Mouse (Mus musculus) MEL (cell line): ENCODE data around the gene Dpf3. TPM values are rescaled to one million over a fixed set of nuclear protein-coding genes. Genes with fewer than 3 reads are reported as not detected.

Source experiments
- DNase-seq: peaks from one replicate; pipeline ENCODE4 v3.0.0; 2011; ENCODE audit warnings: low read depth, low spot score
- H3K27ac ChIP-seq: 2 replicates; pipeline ENCODE4 v1.5.1; 2012; ENCODE audit warnings: low read depth, mild to moderate bottlenecking, control low read depth, low read length, moderate library complexity; ENCODE audit not compliant: control insufficient read depth
- H3K27me3 ChIP-seq, 2 experiments: fragments of 150-350 bp in 1 of 2; sonication (generic) in 1 of 2; 2 replicates each; pipeline ENCODE4 v1.6.1; 2012; ENCODE audit warnings: low read length in 2 of 2, mild to moderate bottlenecking in 2 of 2, improper control_type of control experiment in 1 of 2, moderate library complexity in 1 of 2; ENCODE audit not compliant: insufficient read depth in 2 of 2, control insufficient read depth in 1 of 2
- H3K36me3 ChIP-seq, 2 experiments: 2 replicates each; pipeline ENCODE4 v1.6.1; 2012 to 2014; ENCODE audit warnings: low read length in 2 of 2, improper control_type of control experiment in 1 of 2, inconsistent platforms in 1 of 2, mild to moderate bottlenecking in 1 of 2; ENCODE audit not compliant: insufficient read depth in 2 of 2, control insufficient read depth in 1 of 2
- H3K4me1 ChIP-seq, 2 experiments: fragments of 150-350 bp in 1 of 2; sonication (generic) in 1 of 2; 2 replicates each; pipeline ENCODE4 v1.6.1; 2012; ENCODE audit warnings: low read length in 2 of 2, improper control_type of control experiment in 1 of 2, mild to moderate bottlenecking in 1 of 2; ENCODE audit not compliant: insufficient read depth in 2 of 2, control insufficient read depth in 1 of 2
- H3K4me3 ChIP-seq, 2 experiments: fragments of 150-350 bp in 1 of 2; sonication (generic) in 1 of 2; 2 replicates each; pipeline ENCODE4 v1.5.1; 2012; ENCODE audit warnings: low read depth in 2 of 2, low read length in 2 of 2, mild to moderate bottlenecking in 2 of 2, moderate library complexity in 2 of 2, control low read depth in 1 of 2, improper control_type of control experiment in 1 of 2; ENCODE audit not compliant: control insufficient read depth in 1 of 2, insufficient read depth in 1 of 2
- H3K79me2 ChIP-seq: 2 replicates; pipeline ENCODE4 v1.6.1; 2012; ENCODE audit warnings: mild to moderate bottlenecking, low read length, moderate library complexity; ENCODE audit not compliant: control insufficient read depth, poor library complexity, insufficient read depth
- H3K9ac ChIP-seq: 2 replicates; pipeline ENCODE4 v1.6.1; 2012; ENCODE audit warnings: low read depth, mild to moderate bottlenecking, control low read depth, low read length, moderate library complexity; ENCODE audit not compliant: control insufficient read depth, poor library complexity, severe bottlenecking
- H3K9me3 ChIP-seq: fragments of 150-350 bp; sonication (generic); replicated peaks from 2 replicates; pipeline ENCODE4 v1.6.1; 2012; ENCODE audit warnings: mild to moderate bottlenecking, low read length, improper control_type of control experiment, moderate library complexity; ENCODE audit not compliant: insufficient read depth
- CHD1 ChIP-seq: IDR thresholded peaks from 2 replicates; pipeline ENCODE4 v1.6.1; 2012; ENCODE audit warnings: low read depth, mild to moderate bottlenecking, inconsistent platforms, low read length, improper control_type of control experiment
- CHD2 ChIP-seq: IDR thresholded peaks from 2 replicates; pipeline ENCODE4 v1.6.1; 2011; ENCODE audit warnings: low read length, improper control_type of control experiment
- CTCF ChIP-seq, 3 experiments: IDR thresholded peaks in 2 of 3; conservative IDR thresholded peaks in 1 of 3; 2 replicates each; pipeline ENCODE4 v1.5.1; 2011 to 2012; ENCODE audit warnings: low read length in 3 of 3, low read depth in 2 of 3, mild to moderate bottlenecking in 2 of 3, improper control_type of control experiment in 1 of 3, inconsistent platforms in 1 of 3, mixed read lengths in 1 of 3, moderate library complexity in 1 of 3; ENCODE audit not compliant: control insufficient read depth in 1 of 3, insufficient read depth in 1 of 3, poor library complexity in 1 of 3, severe bottlenecking in 1 of 3
- E2F4 ChIP-seq: IDR thresholded peaks from 2 replicates; pipeline ENCODE4 v1.6.1; 2011; ENCODE audit warnings: low read depth, low read length, improper control_type of control experiment, borderline replicate concordance
- EP300 ChIP-seq, 2 experiments: IDR thresholded peaks; 2 replicates each; pipeline ENCODE4 v1.6.1; 2011; ENCODE audit warnings: improper control_type of control experiment in 2 of 2, low read length in 2 of 2, low read depth in 1 of 2, mild to moderate bottlenecking in 1 of 2
- ETS1 ChIP-seq: IDR thresholded peaks from 2 replicates; pipeline ENCODE4 v1.6.1; 2012; ENCODE audit warnings: low read depth, mild to moderate bottlenecking, inconsistent platforms, low read length, improper control_type of control experiment, moderate library complexity
- GABPA ChIP-seq: IDR thresholded peaks from 2 replicates; pipeline ENCODE4 v1.6.1; 2012; ENCODE audit warnings: low read depth, mild to moderate bottlenecking, inconsistent platforms, low read length, improper control_type of control experiment, moderate library complexity
- GATA1 ChIP-seq: IDR thresholded peaks from 2 replicates; pipeline ENCODE4 v1.6.1; 2011; ENCODE audit warnings: low read depth, low read length, improper control_type of control experiment
- HCFC1 ChIP-seq: IDR thresholded peaks from 2 replicates; pipeline ENCODE4 v1.6.1; 2012; ENCODE audit warnings: low read depth, mild to moderate bottlenecking, inconsistent platforms, low read length, improper control_type of control experiment, moderate library complexity
- KAT2A ChIP-seq: conservative IDR thresholded peaks from 2 replicates; pipeline ENCODE4 v1.6.1; 2012; ENCODE audit warnings: low read depth, low read length, improper control_type of control experiment, inconsistent platforms
- MAFK ChIP-seq: IDR thresholded peaks from 2 replicates; pipeline ENCODE4 v1.6.1; 2011; ENCODE audit warnings: low read depth, mild to moderate bottlenecking, low read length, improper control_type of control experiment, borderline replicate concordance
- MAX ChIP-seq: IDR thresholded peaks from 2 replicates; pipeline ENCODE4 v1.6.1; 2011; ENCODE audit warnings: low read length, improper control_type of control experiment
- MAZ ChIP-seq: IDR thresholded peaks from 2 replicates; pipeline ENCODE4 v1.6.1; 2012; ENCODE audit warnings: low read depth, mild to moderate bottlenecking, inconsistent platforms, low read length, improper control_type of control experiment
- MEF2A ChIP-seq: IDR thresholded peaks from 2 replicates; pipeline ENCODE4 v1.6.1; 2014; ENCODE audit warnings: low read depth, mild to moderate bottlenecking, inconsistent platforms, low read length, improper control_type of control experiment; ENCODE audit not compliant: poor library complexity, insufficient replicate concordance, severe bottlenecking; ENCODE audit errors: extremely low read depth
- MXI1 ChIP-seq: IDR thresholded peaks from 2 replicates; pipeline ENCODE4 v1.6.1; 2011; ENCODE audit warnings: mild to moderate bottlenecking, low read depth, low read length, improper control_type of control experiment
- MYB ChIP-seq: IDR thresholded peaks from 2 replicates; pipeline ENCODE4 v1.6.1; 2011; ENCODE audit warnings: mild to moderate bottlenecking, low read depth, low read length, improper control_type of control experiment
- MYC ChIP-seq: IDR thresholded peaks from 2 replicates; pipeline ENCODE4 v1.6.1; 2011; ENCODE audit warnings: low read depth, mild to moderate bottlenecking, low read length, improper control_type of control experiment, moderate library complexity
- NELFE ChIP-seq: IDR thresholded peaks from 2 replicates; pipeline ENCODE4 v1.6.1; 2011; ENCODE audit warnings: low read depth, low read length, improper control_type of control experiment
- POLR2A ChIP-seq, 2 experiments: IDR thresholded peaks; 2 replicates each; pipeline ENCODE4 v1.6.1; 2011 to 2012; ENCODE audit warnings: low read length in 2 of 2, mild to moderate bottlenecking in 2 of 2, control low read depth in 1 of 2, improper control_type of control experiment in 1 of 2, low read depth in 1 of 2, moderate library complexity in 1 of 2; ENCODE audit not compliant: control insufficient read depth in 1 of 2, insufficient read depth in 1 of 2, poor library complexity in 1 of 2
- POLR2AphosphoS2 ChIP-seq: IDR thresholded peaks from 2 replicates; pipeline ENCODE4 v1.6.1; 2011; ENCODE audit warnings: low read length, improper control_type of control experiment
- RAD21 ChIP-seq: IDR thresholded peaks from 2 replicates; pipeline ENCODE4 v1.6.1; 2011; ENCODE audit warnings: mild to moderate bottlenecking, low read depth, low read length, improper control_type of control experiment
- SIN3A ChIP-seq: IDR thresholded peaks from 2 replicates; pipeline ENCODE4 v1.6.1; 2012; ENCODE audit warnings: low read length, improper control_type of control experiment, inconsistent platforms
- TAL1 ChIP-seq: IDR thresholded peaks from 2 replicates; pipeline ENCODE4 v1.6.1; 2012; ENCODE audit warnings: mild to moderate bottlenecking, inconsistent platforms, low read length, moderate library complexity, mixed read lengths
- TBP ChIP-seq: IDR thresholded peaks from 2 replicates; pipeline ENCODE4 v1.8.0; 2011; ENCODE audit warnings: low read depth, low read length, improper control_type of control experiment
- TCF12 ChIP-seq: IDR thresholded peaks from 2 replicates; pipeline ENCODE4 v1.6.1; 2014; ENCODE audit warnings: low read depth, mild to moderate bottlenecking, inconsistent platforms, low read length, improper control_type of control experiment, moderate library complexity
- USF1 ChIP-seq: IDR thresholded peaks from 2 replicates; pipeline ENCODE4 v1.6.1; 2014; ENCODE audit warnings: low read depth, mild to moderate bottlenecking, inconsistent platforms, low read length, improper control_type of control experiment, moderate library complexity
- USF2 ChIP-seq, 2 experiments: IDR thresholded peaks; 2 replicates each; pipeline ENCODE4 v1.6.1; 2011 to 2012; ENCODE audit warnings: improper control_type of control experiment in 2 of 2, low read length in 2 of 2, borderline replicate concordance in 1 of 2, inconsistent platforms in 1 of 2, low read depth in 1 of 2, mild to moderate bottlenecking in 1 of 2; ENCODE audit not compliant: insufficient read depth in 1 of 2
- ZC3H11A ChIP-seq: IDR thresholded peaks from 2 replicates; pipeline ENCODE4 v1.6.1; 2012; ENCODE audit warnings: low read depth, mild to moderate bottlenecking, inconsistent platforms, low read length, improper control_type of control experiment
- ZKSCAN1 ChIP-seq: IDR thresholded peaks from 2 replicates; pipeline ENCODE4 v1.6.1; 2012; ENCODE audit warnings: low read depth, mild to moderate bottlenecking, inconsistent platforms, low read length, improper control_type of control experiment, moderate library complexity
- ZMIZ1 ChIP-seq: IDR thresholded peaks from 2 replicates; pipeline ENCODE4 v1.6.1; 2012; ENCODE audit warnings: low read depth, mild to moderate bottlenecking, inconsistent platforms, low read length, improper control_type of control experiment, moderate library complexity
- ZNF384 ChIP-seq: IDR thresholded peaks from 2 replicates; pipeline ENCODE4 v1.6.1; 2012; ENCODE audit warnings: low read depth, mild to moderate bottlenecking, inconsistent platforms, low read length, improper control_type of control experiment
- polyA plus RNA-seq, 2 experiments: library from polyadenylated mRNA; stranded (reverse) in 1 of 2; unstranded in 1 of 2; fragments of >175 nt in 1 of 2; fragments of >200 nt in 1 of 2; gene quantifications; 2 replicates each; pipeline versions ENCODE4 v1.2.1 to v1.2.4; 2012; ENCODE audit warnings: low replicate concordance in 2 of 2, low read depth in 1 of 2; ENCODE audit not compliant: insufficient read length in 2 of 2, insufficient read depth in 1 of 2, missing spikeins in 1 of 2
- total RNA-seq: library from RNA; depleted of rRNA; stranded (reverse); fragments of 300-350 nt; gene quantifications from 2 replicates; pipeline ENCODE4 v1.2.3, GENCODE M21; 2012

The Dpf3 gene
- total and polyA plus RNA-seq, 3 experiments = 4.2 to 6.8 TPM; not detected in 1

DNA sequence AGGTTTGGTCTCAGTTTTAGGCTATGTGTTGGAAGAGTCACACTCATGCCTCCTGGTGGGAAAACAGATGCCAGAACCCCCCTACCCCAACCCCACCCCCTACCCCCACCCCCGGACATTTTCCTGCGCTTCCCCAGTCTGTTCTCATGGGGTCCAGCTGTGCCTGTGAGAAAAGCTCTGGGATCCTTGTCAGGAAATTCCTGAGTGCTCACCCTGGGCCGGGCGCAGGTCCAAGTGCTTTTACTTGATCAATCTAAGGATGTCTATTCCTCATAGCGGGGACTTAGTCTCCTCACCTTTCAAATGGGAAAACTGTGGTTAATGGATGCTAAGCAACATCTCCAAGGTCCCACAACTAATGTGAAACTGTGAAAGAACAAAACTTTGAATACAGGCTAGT lies 25.7 kb upstream of the Dpf3 start:
- DNase-seq = no peak
- Histone ChIP-seq H3K36me3 (peaks cover 0 to 19% of the 10 kb centered on the region in 2 experiments; a peak in 2 of 4 replicates), H3K4me1 (peaks cover 11 to 19% of the 10 kb centered on the region in 2 experiments), H3K9ac (no peak overlapping the region), H3K27ac (no peak overlapping the region), H3K27me3 (no peaks in the 10 kb centered on the region), H3K79me2 (no peaks in the 10 kb centered on the region), H3K4me3 (no peak overlapping the region), H3K9me3 (no peaks in the 10 kb centered on the region)
- TF ChIP-seq RAD21 (no peak), TAL1 (no peak), MAFK (no peak), MEF2A (no peak), MAX (no peak), EP300 (IDR thresholded peaks at IDR 0.05; ENCODE audit: low read depth in 1 of 2, low read length in 2 of 2) (no peak), MYC (no peak), TCF12 (no peak), TBP (no peak), MAZ (no peak), NELFE (no peak), SIN3A (no peak), MYB (no peak), ZKSCAN1 (no peak), MXI1 (no peak), GABPA (no peak), ZNF384 (no peak)

DNA sequence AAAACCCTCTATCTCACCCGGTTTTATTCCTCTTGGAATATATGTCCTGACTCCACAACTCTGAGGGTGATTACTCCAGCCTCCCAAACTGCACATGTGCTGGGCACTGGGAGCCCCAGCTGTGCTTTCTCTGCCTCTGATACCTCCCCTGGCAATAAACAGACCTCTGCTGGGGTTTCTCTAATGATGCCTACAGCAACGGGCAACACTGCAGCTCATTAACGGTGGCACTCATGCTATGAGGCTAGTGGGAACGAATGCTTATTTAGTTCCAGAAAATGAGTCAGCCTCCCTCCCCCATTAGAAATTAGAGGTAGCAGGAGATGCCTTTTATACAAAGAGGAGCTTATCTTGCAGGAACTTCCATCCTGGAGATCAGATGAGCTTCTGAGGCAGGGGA lies 25.3 kb upstream of the Dpf3 start:
- H3K9me3 ChIP-seq = no peaks in the 10 kb centered on the region
- H3K36me3 ChIP-seq = peaks cover 0 to 17% of the 10 kb centered on the region in 2 experiments; a peak in 2 of 4 replicates
- no peak overlapping the region for H3K27ac ChIP-seq
- no peak overlapping the region for H3K9ac ChIP-seq
- no peaks in the 10 kb centered on the region for H3K27me3 ChIP-seq
- no peaks in the 10 kb centered on the region for H3K79me2 ChIP-seq
- DNase-seq = peak; percentile 49
- no peak overlapping the region for H3K4me3 ChIP-seq
- peaks cover 9 to 16% of the 10 kb centered on the region in 2 experiments for H3K4me1 ChIP-seq
- TF ChIP-seq RAD21 (no peak), ZMIZ1 (no peak), ETS1 (0 out of 2 replicates have a peak, but pooled peaks have one; percentile 35), NELFE (no peak), MYB (no peak), EP300 (IDR thresholded peaks at IDR 0.05; ENCODE audit: low read depth in 1 of 2, low read length in 2 of 2) (peak; percentile 38 to 40; a peak in 2 of 4 replicates), CHD1 (no peak), GATA1 (peak; percentile 56; the same call in 1 of the 2 replicates), USF2 (IDR thresholded peaks at IDR 0.05; ENCODE audit: borderline replicate concordance in 1 of 2, insufficient read depth in 1 of 2, low read depth in 1 of 2, low read length in 2 of 2) (no peak), HCFC1 (no peak), KAT2A (no peak), MXI1 (no peak), POLR2AphosphoS2 (no peak), MAFK (no peak), MYC (no peak), SIN3A (no peak), MEF2A (no peak), USF1 (no peak), ZC3H11A (no peak), ZKSCAN1 (no peak), TAL1 (no peak), E2F4 (no peak), MAX (no peak), POLR2A (IDR thresholded peaks at IDR 0.05; ENCODE audit: control insufficient read depth in 1 of 2, insufficient read depth in 1 of 2, low read depth in 1 of 2, low read length in 2 of 2, poor library complexity in 1 of 2) (no peak), TBP (no peak), CHD2 (no peak), CTCF (IDR thresholded peaks at IDR 0.05 in 2 of 3, conservative IDR thresholded peaks at IDR 0.05 in 1 of 3; ENCODE audit: control insufficient read depth in 1 of 3, insufficient read depth in 1 of 3, low read depth in 2 of 3, low read length in 3 of 3, poor library complexity in 1 of 3, severe bottlenecking in 1 of 3) (no peak)
